Mouse (Mus musculus) megakaryocyte, embryonic 14.5 days (primary cell): Measurements from ENCODE around the gene Dgkg.

Source experiments
- FLI1 ChIP-seq: IDR thresholded peaks from 2 replicates; pipeline ENCODE4 v1.6.1; 2012; ENCODE audit warnings: low read length, inconsistent platforms, mixed read lengths
- GATA1 ChIP-seq: IDR thresholded peaks from 3 replicates; pipeline ENCODE4 v1.6.1; 2012; ENCODE audit warnings: mixed read lengths, low read length, inconsistent platforms, borderline replicate concordance

DNA sequence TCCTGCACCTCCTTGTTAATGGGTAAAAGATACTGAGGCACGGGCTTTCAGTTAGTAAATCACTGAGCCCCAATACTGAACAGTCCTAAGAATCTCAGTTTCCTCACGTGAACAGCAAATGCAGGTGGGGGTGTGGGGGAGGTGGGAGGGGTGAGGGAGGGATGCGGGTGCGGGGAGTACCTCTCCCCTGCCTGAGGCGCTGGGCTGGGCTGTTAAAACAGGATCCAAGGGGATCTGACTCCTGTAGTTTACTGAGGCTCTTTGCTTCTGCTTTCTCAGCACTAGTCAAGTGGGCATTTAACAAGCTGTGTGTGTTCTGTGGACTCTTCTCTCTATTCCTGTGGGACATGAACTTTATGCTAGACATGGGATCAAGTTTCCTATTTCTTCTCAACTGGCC lies 141.5 kb downstream of the Dgkg start:
- TF ChIP-seq GATA1 (no peak), FLI1 (no peak)
